Mouse (Mus musculus): ENCODE measurements around the gene Epor. TPM values are rescaled to one million over a fixed set of nuclear protein-coding genes. Genes with fewer than 3 reads are reported as not detected.
A peak's percentile ranks its signal among the peaks of the same experiment; 100 is the strongest.

The Epor gene
- total and polyA plus RNA-seq, 2 experiments from 2014 or later: 0.89 to 2.3 TPM

DNA sequence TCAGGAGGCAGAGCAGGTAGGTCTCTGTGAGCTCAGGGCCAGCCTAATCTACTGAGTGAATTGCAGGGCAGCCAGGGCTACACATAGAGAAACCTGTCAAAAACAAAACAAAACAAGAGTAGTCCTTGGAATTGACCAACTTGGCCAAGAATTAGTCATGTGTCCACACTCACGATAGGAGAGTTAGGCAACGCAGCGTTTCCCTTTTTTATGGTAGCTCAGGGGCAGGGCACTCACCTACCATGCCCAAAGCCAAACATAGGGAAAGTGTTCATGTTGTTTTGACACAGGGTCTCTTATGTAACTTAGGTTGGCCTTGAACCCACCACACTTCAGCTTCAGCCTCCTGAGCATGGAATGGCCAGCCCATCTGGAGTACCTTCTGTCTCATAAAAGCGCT is 6.0 kb upstream of the Epor start:
- H3K9me3 ChIP-seq (ENCODE audit: low read length): no peaks in the 10 kb centered on the region
- no peak overlapping the region for H3K9ac ChIP-seq (replicated peaks; ENCODE audit: low read length)
- WGBS: 89% methylated on average over 4 of the region's 4 CpGs
- H3K4me2 ChIP-seq (ENCODE audit: low read depth, low read length): no peak overlapping the region
- H3K27me3 ChIP-seq (ENCODE audit: insufficient read depth, low read length): no peaks in the 10 kb centered on the region
- H3K27ac ChIP-seq: no peak overlapping the region
- no peak for TF ChIP-seq CTCF (IDR thresholded peaks at IDR 0.05; ENCODE audit: low read depth)
- H3K4me3 ChIP-seq (ENCODE audit: low read length): no peak overlapping the region
- H3K4me1 ChIP-seq (ENCODE audit: insufficient read depth, low read length): no peaks in the 10 kb centered on the region
- no peak for DNase-seq (ENCODE audit: low spot score)
- H3K36me3 ChIP-seq (ENCODE audit: insufficient read depth, low read length): no peaks in the 10 kb centered on the region
- no peak for ATAC-seq

- ATAC-seq: no peak
- DNase-seq (ENCODE audit: low spot score): no peak
- no peak overlapping the region for H3K9ac ChIP-seq (replicated peaks; ENCODE audit: low read length)
- no peak overlapping the region for H3K27ac ChIP-seq
- WGBS: 61% methylated on average over 6 of the region's 6 CpGs
- no peak overlapping the region for H3K4me3 ChIP-seq (ENCODE audit: low read length)
- no peaks in the 10 kb centered on the region for H3K4me1 ChIP-seq (ENCODE audit: insufficient read depth, low read length)
- no peak for TF ChIP-seq CTCF (IDR thresholded peaks at IDR 0.05; ENCODE audit: low read depth)
- H3K36me3 ChIP-seq (ENCODE audit: insufficient read depth, low read length): no peaks in the 10 kb centered on the region
- H3K4me2 ChIP-seq (ENCODE audit: low read depth, low read length): no peak overlapping the region
- no peaks in the 10 kb centered on the region for H3K9me3 ChIP-seq (ENCODE audit: low read length)
- H3K27me3 ChIP-seq (ENCODE audit: insufficient read depth, low read length): no peaks in the 10 kb centered on the region
Observed at GRCm38 (mm10) chr9:21968883-21969282, 5.6 kb upstream of the Epor start.

- Histone ChIP-seq H3K27ac (no peak overlapping the region), H3K9ac (replicated peaks; ENCODE audit: low read length) (peak overlapping the region; percentile 21; the same call in 1 of the 2 replicates), H3K4me3 (ENCODE audit: low read length) (peak overlapping the region; percentile 40), H3K4me1 (ENCODE audit: insufficient read depth, low read length) (peaks cover 13% of the 10 kb centered on the region), H3K4me2 (ENCODE audit: low read depth, low read length) (peak overlapping the region; percentile 82), H3K27me3 (ENCODE audit: insufficient read depth, low read length) (peaks cover 33% of the 10 kb centered on the region), H3K9me3 (ENCODE audit: low read length) (no peaks in the 10 kb centered on the region), H3K36me3 (ENCODE audit: insufficient read depth, low read length) (no peaks in the 10 kb centered on the region)
- DNase-seq (ENCODE audit: low spot score): peak; percentile 52
- ATAC-seq: peak; percentile 63; the same call in 1 of the 2 replicates
- no peak for TF ChIP-seq CTCF (IDR thresholded peaks at IDR 0.05; ENCODE audit: low read depth)
- 4% methylated on average over 34 of the region's 34 CpGs for WGBS
Observed at GRCm38 (mm10) chr9:21962416-21963059, 768 bp downstream of the Epor start.

GRCm38 (mm10) chr9:21962010-21962409 is 1.3 kb downstream of the Epor start:
- Histone ChIP-seq H3K27me3 (ENCODE audit: insufficient read depth, low read length) (peaks cover 33% of the 10 kb centered on the region), H3K4me1 (ENCODE audit: insufficient read depth, low read length) (peaks cover 13% of the 10 kb centered on the region), H3K9me3 (ENCODE audit: low read length) (no peaks in the 10 kb centered on the region), H3K36me3 (ENCODE audit: insufficient read depth, low read length) (no peaks in the 10 kb centered on the region), H3K9ac (replicated peaks; ENCODE audit: low read length) (peak overlapping the region; percentile 21; the same call in 1 of the 2 replicates), H3K27ac (no peak overlapping the region), H3K4me3 (ENCODE audit: low read length) (peak overlapping the region; percentile 40), H3K4me2 (ENCODE audit: low read depth, low read length) (peak overlapping the region; percentile 82)
- DNase-seq (ENCODE audit: low spot score): no peak
- WGBS: under 1% methylated on average over 15 of the region's 15 CpGs
- peak; percentile 25 for TF ChIP-seq CTCF (IDR thresholded peaks at IDR 0.05; ENCODE audit: low read depth)
- no peak; the same call in 1 of the 2 replicates for ATAC-seq

DNA sequence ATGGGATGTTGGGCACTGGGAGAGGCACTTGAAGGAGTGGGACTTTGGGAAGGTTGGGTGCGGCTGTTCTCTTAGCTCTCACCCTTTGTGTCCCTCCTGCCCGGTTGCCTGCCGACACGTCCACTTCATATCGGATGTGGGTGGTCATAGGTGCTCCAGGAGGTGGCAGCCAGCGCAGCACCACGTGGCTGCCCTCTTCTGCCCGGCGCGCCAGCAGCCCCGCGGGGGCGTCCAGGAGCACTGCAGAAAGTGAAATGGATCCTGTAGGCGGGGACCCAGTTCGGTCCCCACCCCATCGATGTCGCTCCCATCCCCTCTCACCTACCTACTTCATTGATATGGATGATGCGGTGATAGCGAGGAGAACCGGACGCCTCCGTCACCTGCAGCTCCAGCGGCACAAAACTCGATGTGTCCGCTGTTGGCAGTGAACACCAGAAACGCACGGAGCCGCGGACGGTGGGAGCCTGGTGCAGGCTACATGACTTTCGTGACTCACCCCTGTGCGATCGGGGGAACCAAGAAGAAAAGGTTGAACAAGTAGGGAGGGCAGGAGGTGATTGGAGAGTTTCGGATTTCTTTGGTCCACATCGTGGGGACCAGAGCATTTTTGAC is 1.8 kb downstream of the Epor start:
- DNase-seq (ENCODE audit: low spot score): no peak
- Histone ChIP-seq H3K27ac (no peak overlapping the region), H3K4me3 (ENCODE audit: low read length) (peak overlapping the region; percentile 40), H3K9ac (replicated peaks; ENCODE audit: low read length) (no peak overlapping the region), H3K27me3 (ENCODE audit: insufficient read depth, low read length) (peaks cover 33% of the 10 kb centered on the region), H3K9me3 (ENCODE audit: low read length) (no peaks in the 10 kb centered on the region), H3K4me2 (ENCODE audit: low read depth, low read length) (peak overlapping the region; percentile 82), H3K36me3 (ENCODE audit: insufficient read depth, low read length) (no peaks in the 10 kb centered on the region), H3K4me1 (ENCODE audit: insufficient read depth, low read length) (peaks cover 14% of the 10 kb centered on the region)
- no peak for TF ChIP-seq CTCF (IDR thresholded peaks at IDR 0.05; ENCODE audit: low read depth)
- 4% methylated on average over 34 of the region's 35 CpGs for WGBS
- no peak for ATAC-seq

DNA sequence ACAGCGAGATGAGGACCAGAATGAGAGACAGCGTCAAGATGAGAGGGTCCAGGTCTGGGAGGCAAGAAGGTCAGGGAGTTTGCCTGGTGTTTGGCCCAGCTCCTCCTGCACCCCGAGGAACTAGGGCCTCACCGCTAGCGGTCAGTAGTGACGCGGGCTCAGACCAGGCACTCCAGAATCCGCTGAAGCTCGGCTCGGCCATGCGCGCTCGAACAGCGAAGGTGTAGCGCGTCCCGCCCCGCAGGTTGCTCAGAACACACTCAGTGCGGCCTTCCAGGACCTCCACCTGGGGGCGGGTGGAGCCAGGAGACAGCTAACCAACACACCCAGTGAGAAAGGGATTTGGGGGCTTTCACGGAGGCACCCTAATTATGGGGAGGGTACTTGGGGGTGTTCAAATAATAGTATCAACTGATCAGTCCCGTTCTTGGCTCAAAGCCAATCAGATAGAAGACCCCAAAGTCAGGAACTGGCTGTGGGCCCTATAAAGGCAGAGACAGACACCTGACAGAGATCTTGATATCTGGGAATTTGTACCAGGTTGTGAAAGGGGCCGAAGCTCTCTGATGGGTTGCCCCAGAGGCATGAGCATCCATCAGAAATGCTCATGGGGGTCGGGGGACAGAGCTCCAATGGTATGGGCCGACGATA is 2.6 kb downstream of the Epor start:
- Histone ChIP-seq H3K4me2 (ENCODE audit: low read depth, low read length) (0 out of 2 replicates have a peak overlapping the region, but pooled peaks have one; percentile 18), H3K4me3 (ENCODE audit: low read length) (peak overlapping the region; percentile 6; the same call in 1 of the 2 replicates), H3K27ac (no peak overlapping the region), H3K9ac (replicated peaks; ENCODE audit: low read length) (no peak overlapping the region), H3K27me3 (ENCODE audit: insufficient read depth, low read length) (peaks cover 33% of the 10 kb centered on the region), H3K36me3 (ENCODE audit: insufficient read depth, low read length) (no peaks in the 10 kb centered on the region), H3K9me3 (ENCODE audit: low read length) (no peaks in the 10 kb centered on the region), H3K4me1 (ENCODE audit: insufficient read depth, low read length) (peaks cover 17% of the 10 kb centered on the region)
- TF ChIP-seq CTCF (IDR thresholded peaks at IDR 0.05; ENCODE audit: low read depth): peak; percentile 48
- ATAC-seq (no peak), DNase-seq (ENCODE audit: low spot score) (peak; percentile 35)
- WGBS: 13% methylated on average over 26 of the region's 26 CpGs
